Mouse (Mus musculus) heart, postnatal 0 days (tissue): ENCODE data around the gene Tdrd7. TPM values are rescaled to one million over a fixed set of nuclear protein-coding genes. Genes with fewer than 3 reads are reported as not detected.

ENCODE experiments used
- ATAC-seq: fragments of 200-750 bp; cut with Nextera tagmentation; 2 replicates; pipeline ENCODE4 v1.8.0; 2017; ENCODE audit warnings: low read depth, moderate number of reproducible peaks, moderate library complexity; ENCODE audit not compliant: insufficient read depth
- DNase-seq: peaks from one replicate; pipeline ENCODE4 v3.0.0-alpha.2; 2016; ENCODE audit warnings: low spot score
- H3K27ac ChIP-seq: fragments of 300-500 bp; sonication (generic); 2 replicates; pipeline ENCODE4 v1.5.1; 2014; ENCODE audit warnings: low read depth, mild to moderate bottlenecking
- H3K27me3 ChIP-seq: fragments of 300-500 bp; sonication (generic); 2 replicates; pipeline ENCODE4 v1.6.1; 2014; ENCODE audit warnings: low read length, mixed read lengths; ENCODE audit not compliant: control insufficient read depth, insufficient read depth
- H3K36me3 ChIP-seq: fragments of 300-500 bp; sonication (generic); replicated peaks from 2 replicates; pipeline ENCODE4 v1.6.1; 2014; ENCODE audit warnings: low read length, mixed read lengths; ENCODE audit not compliant: control insufficient read depth, insufficient read depth
- H3K4me1 ChIP-seq: fragments of 300-500 bp; sonication (generic); 2 replicates; pipeline ENCODE4 v1.6.1; 2014; ENCODE audit warnings: antibody characterized with exemption; ENCODE audit not compliant: control insufficient read depth, insufficient read depth
- H3K4me2 ChIP-seq: fragments of 300-500 bp; sonication (generic); 2 replicates; pipeline ENCODE4 v1.6.1; 2014; ENCODE audit warnings: low read depth, mild to moderate bottlenecking, low read length, moderate library complexity
- H3K4me3 ChIP-seq: fragments of 300-500 bp; sonication (generic); 2 replicates; pipeline ENCODE4 v1.5.1; 2014; ENCODE audit warnings: low read depth, low read length
- H3K9ac ChIP-seq: fragments of 300-500 bp; sonication (generic); replicated peaks from 2 replicates; pipeline ENCODE4 v1.6.1; 2014; ENCODE audit warnings: low read depth, low read length, mixed read lengths
- H3K9me3 ChIP-seq: fragments of 300-500 bp; sonication (generic); replicated peaks from 2 replicates; pipeline ENCODE4 v1.6.1; 2016; ENCODE audit warnings: low read length; ENCODE audit not compliant: control insufficient read depth
- CTCF ChIP-seq: IDR thresholded peaks from 2 replicates; pipeline ENCODE4 v1.5.1; 2016; ENCODE audit warnings: antibody characterized with exemption, control low read depth, low read depth
- EP300 ChIP-seq: IDR thresholded peaks from 2 replicates; pipeline ENCODE4 v1.6.1; 2016; ENCODE audit warnings: antibody characterized with exemption, low read depth
- WGBS: fragments of 180-500 bp; shearing (Covaris S2); extraction: QIAGEN DNeasy Blood & Tissue Kit; methylation state at CpG from one replicate; pipeline ENCODE4 v1.1.7; 2014; 5-methylcytosine and 5-hydroxymethylcytosine counted together
- polyA plus RNA-seq: library from polyadenylated mRNA; unstranded; fragments of >200 nt; fragmentation: Nextera tagmentation; extraction: Ambion mirVana; gene quantifications from 2 replicates; pipeline ENCODE4 v1.2.1, GENCODE M21; 2015
- total RNA-seq: library from RNA; depleted of rRNA; stranded (reverse); fragments of >200 nt; gene quantifications from 2 replicates; pipeline ENCODE4 v1.2.3, GENCODE M21; 2014; ENCODE audit warnings: low replicate concordance

Tdrd7 gene
- total and polyA plus RNA-seq, 2 experiments from 2014 or later: 17.3 to 45.8 TPM

GRCm38 (mm10) chr4:45941628-45942044, 23.5 kb upstream of the Tdrd7 start:
- no peaks in the 10 kb centered on the region for H3K36me3 ChIP-seq
- ATAC-seq: no peak; the same call in 1 of the 2 replicates
- H3K4me2 ChIP-seq: 0 out of 2 replicates have a peak overlapping the region, but pooled peaks have one; percentile 25
- DNase-seq: peak; percentile 66
- no peak overlapping the region for H3K9ac ChIP-seq
- H3K27ac ChIP-seq: no peak overlapping the region
- H3K4me3 ChIP-seq: no peak overlapping the region
- H3K27me3 ChIP-seq: no peaks in the 10 kb centered on the region
- no peaks in the 10 kb centered on the region for H3K4me1 ChIP-seq
- TF ChIP-seq CTCF: peak; percentile 82
- no peak for TF ChIP-seq EP300
- no peaks in the 10 kb centered on the region for H3K9me3 ChIP-seq
- WGBS: 19% methylated on average over 13 of the region's 13 CpGs

GRCm38 (mm10) chr4:45947729-45948128, 17.4 kb upstream of the Tdrd7 start:
- Histone ChIP-seq H3K9me3 (no peaks in the 10 kb centered on the region), H3K27me3 (no peaks in the 10 kb centered on the region), H3K9ac (no peak overlapping the region), H3K36me3 (no peaks in the 10 kb centered on the region), H3K4me3 (no peak overlapping the region), H3K4me1 (peaks cover 16% of the 10 kb centered on the region; the same call in 1 of the 2 replicates), H3K4me2 (no peak overlapping the region), H3K27ac (no peak overlapping the region)
- ATAC-seq: no peak
- no peak for DNase-seq
- 87% methylated on average over 8 of the region's 8 CpGs for WGBS
- TF ChIP-seq CTCF (no peak), EP300 (no peak)

- H3K27ac ChIP-seq: peak overlapping the region; percentile 52
- ATAC-seq (peak; percentile 61), DNase-seq (peak; percentile 16)
Measured at GRCm38 (mm10) chr4:45949109-45949848, 15.9 kb upstream of the Tdrd7 start.

GRCm38 (mm10) chr4:45951830-45952229, 13.3 kb upstream of the Tdrd7 start:
- 95% methylated on average over 18 of the region's 18 CpGs for WGBS
- no peak overlapping the region for H3K4me2 ChIP-seq
- ATAC-seq (no peak), DNase-seq (no peak)
- no peak overlapping the region for H3K27ac ChIP-seq
- no peaks in the 10 kb centered on the region for H3K9me3 ChIP-seq
- no peak overlapping the region for H3K4me3 ChIP-seq
- TF ChIP-seq EP300 (no peak), CTCF (no peak)
- H3K9ac ChIP-seq: no peak overlapping the region
- peaks cover 16% of the 10 kb centered on the region; the same call in 1 of the 2 replicates for H3K4me1 ChIP-seq
- H3K27me3 ChIP-seq: no peaks in the 10 kb centered on the region
- H3K36me3 ChIP-seq: no peaks in the 10 kb centered on the region

More at GRCm38 (mm10) chr4:45949109-45949848, 15.9 kb upstream of the Tdrd7 start:
- 0 out of 2 replicates have a peak, but pooled peaks have one; percentile 53 for TF ChIP-seq EP300
- TF ChIP-seq CTCF: no peak
- 62% methylated on average over 7 of the region's 7 CpGs for WGBS
- Histone ChIP-seq H3K36me3 (no peaks in the 10 kb centered on the region), H3K9ac (no peak overlapping the region), H3K4me1 (peaks cover 16% of the 10 kb centered on the region; the same call in 1 of the 2 replicates), H3K27me3 (no peaks in the 10 kb centered on the region), H3K9me3 (no peaks in the 10 kb centered on the region), H3K4me2 (no peak overlapping the region), H3K4me3 (no peak overlapping the region)

GRCm38 (mm10) chr4:45953025-45953919, 11.9 kb upstream of the Tdrd7 start:
- WGBS: 84% methylated on average over 23 of the region's 23 CpGs
- DNase-seq (no peak), ATAC-seq (no peak)
- no peak overlapping the region for H3K4me3 ChIP-seq
- no peak for TF ChIP-seq CTCF
- no peak overlapping the region for H3K9ac ChIP-seq
- no peaks in the 10 kb centered on the region for H3K36me3 ChIP-seq
- H3K4me2 ChIP-seq: no peak overlapping the region
- no peaks in the 10 kb centered on the region for H3K27me3 ChIP-seq
- no peaks in the 10 kb centered on the region for H3K9me3 ChIP-seq
- H3K27ac ChIP-seq: no peak overlapping the region
- H3K4me1 ChIP-seq: peaks cover 16% of the 10 kb centered on the region; the same call in 1 of the 2 replicates
